ENCODE assay signal across 13 mouse cellular contexts in the genomic region with DNA sequence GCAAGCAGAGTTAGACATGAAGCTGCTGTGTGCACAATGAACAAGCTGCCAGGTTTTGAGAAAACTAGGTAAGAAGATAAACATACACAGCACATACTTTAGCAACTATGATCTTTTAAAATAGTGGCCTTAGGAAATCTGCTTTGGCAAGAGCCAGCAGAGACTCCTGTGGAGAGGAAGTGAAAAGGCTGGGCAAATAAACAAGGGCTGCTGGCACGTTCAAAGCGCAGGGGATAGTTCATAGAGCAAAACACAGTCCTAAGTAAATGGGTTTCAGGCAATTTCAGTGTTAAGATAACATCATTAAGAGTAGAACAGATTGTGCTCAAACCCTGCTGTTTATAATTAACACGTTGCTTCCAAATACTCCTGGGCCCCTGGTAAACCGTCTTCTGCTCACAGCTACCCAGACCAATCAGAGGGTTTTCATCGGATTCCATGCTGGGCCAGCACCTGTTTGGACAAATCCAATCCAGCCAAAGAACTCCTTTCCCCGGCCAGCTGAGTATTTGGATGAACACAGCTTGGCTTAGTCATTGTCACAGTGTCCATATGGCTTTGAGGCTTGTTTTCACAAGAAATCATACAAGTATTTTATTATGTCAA.
A peak's percentile ranks its signal among the peaks of the same experiment; 100 is the strongest.
DNase-seq lines count a peak whose midpoint lies in the region; ATAC-seq and TF ChIP-seq lines count a peak whose summit lies in the region.
"Had no signal": no experiment of that assay in that cellular context is flagged by ENCODE, and none has a peak within 500 bp of the region (broad histone marks: within the 10 kb centered on the region; RNA-seq: fewer than 3 reads in every experiment).

No protein-coding gene starts in this region.

- no peak overlapping the region for H3K27ac ChIP-seq in hindbrain, embryonic 13.5 days
- no peak overlapping the region for H3K27ac ChIP-seq in hindbrain, embryonic 10.5 days
- H3K27ac ChIP-seq in cerebellum, adult 2 months (ENCODE audit: insufficient read depth, low read length): peak overlapping the region; percentile 78
- no peak overlapping the region for H3K27ac ChIP-seq in forebrain, embryonic 16.5 days (ENCODE audit: low read length)
- H3K27ac ChIP-seq in kidney, embryonic 14.5 days (ENCODE audit: low read depth, low read length): no peak overlapping the region
- H3K27ac ChIP-seq in intestine, embryonic 15.5 days: no peak overlapping the region
- H3K27ac ChIP-seq: embryonic facial prominence, embryonic 15.5 days; kidney, embryonic 15.5 days had no signal

- no peak overlapping the region for H3K4me3 ChIP-seq in hindbrain, embryonic 13.5 days
- no peak overlapping the region for H3K4me3 ChIP-seq in hindbrain, embryonic 10.5 days
- no peak overlapping the region for H3K4me3 ChIP-seq in cerebellum, adult 2 months (replicated peaks; ENCODE audit: insufficient read depth, low read depth, low read length)
- H3K4me3 ChIP-seq in forebrain, embryonic 16.5 days (replicated peaks; ENCODE audit: low read length): no peak overlapping the region
- H3K4me3 ChIP-seq in kidney, embryonic 14.5 days (ENCODE audit: low read length): no peak overlapping the region
- no peak overlapping the region for H3K4me3 ChIP-seq in intestine, embryonic 15.5 days (replicated peaks)
- H3K4me3 ChIP-seq: embryonic facial prominence, embryonic 15.5 days; kidney, embryonic 15.5 days had no signal

- H3K4me2 ChIP-seq in hindbrain, embryonic 13.5 days: no peak overlapping the region
- no peak overlapping the region for H3K4me2 ChIP-seq in forebrain, embryonic 16.5 days (ENCODE audit: low read length)
- H3K4me2 ChIP-seq in kidney, embryonic 14.5 days (replicated peaks; ENCODE audit: low read depth, low read length): no peak overlapping the region
- H3K4me2 ChIP-seq in intestine, embryonic 15.5 days (replicated peaks): no peak overlapping the region
- H3K4me2 ChIP-seq: embryonic facial prominence, embryonic 15.5 days; kidney, embryonic 15.5 days had no signal

- TF ChIP-seq POLR2A in cerebellum, adult 2 months (IDR thresholded peaks at IDR 0.05; ENCODE audit: borderline replicate concordance, insufficient read depth, low read length): no peak

- WGBS in hindbrain, embryonic 13.5 days: 59% methylated on average over 6 of the region's 6 CpGs
- 76% methylated on average over 6 of the region's 6 CpGs for WGBS in hindbrain, embryonic 10.5 days
- 4% methylated on average over 6 of the region's 6 CpGs for WGBS in cerebellum, adult 2 months
- 33% methylated on average over 6 of the region's 6 CpGs for WGBS in forebrain, embryonic 16.5 days
- 77% methylated on average over 6 of the region's 6 CpGs for WGBS in kidney, embryonic 14.5 days
- WGBS in intestine, embryonic 15.5 days: 64% methylated on average over 6 of the region's 6 CpGs

- TF ChIP-seq CTCF in cerebellum, adult 2 months (IDR thresholded peaks at IDR 0.05; ENCODE audit: borderline replicate concordance, insufficient read depth, low read depth, low read length): no peak

- peaks cover 8% of the 10 kb centered on the region; the same call in 1 of the 2 replicates for H3K36me3 ChIP-seq in hindbrain, embryonic 13.5 days
- peaks cover 34% of the 10 kb centered on the region for H3K36me3 ChIP-seq in hindbrain, embryonic 10.5 days
- H3K36me3 ChIP-seq in forebrain, embryonic 16.5 days (ENCODE audit: control insufficient read depth, insufficient read depth): no peaks in the 10 kb centered on the region
- H3K36me3 ChIP-seq in kidney, embryonic 14.5 days (ENCODE audit: control insufficient read depth, insufficient read depth, low read length): peaks cover 5% of the 10 kb centered on the region; the same call in 1 of the 2 replicates
- H3K36me3 ChIP-seq in intestine, embryonic 15.5 days: peaks cover 3% of the 10 kb centered on the region; the same call in 1 of the 2 replicates

- no peak overlapping the region for H3K9ac ChIP-seq in hindbrain, embryonic 13.5 days
- H3K9ac ChIP-seq in forebrain, embryonic 16.5 days (replicated peaks; ENCODE audit: low read depth, low read length): no peak overlapping the region
- no peak overlapping the region for H3K9ac ChIP-seq in kidney, embryonic 14.5 days (ENCODE audit: low read depth, low read length)
- no peak overlapping the region for H3K9ac ChIP-seq in intestine, embryonic 15.5 days
- H3K9ac ChIP-seq: embryonic facial prominence, embryonic 15.5 days; kidney, embryonic 15.5 days had no signal

- H3K4me1 ChIP-seq in hindbrain, embryonic 13.5 days (replicated peaks): peaks cover 6% of the 10 kb centered on the region; the same call in 1 of the 2 replicates
- no peaks in the 10 kb centered on the region for H3K4me1 ChIP-seq in hindbrain, embryonic 10.5 days (replicated peaks)
- H3K4me1 ChIP-seq in cerebellum, adult 2 months (ENCODE audit: control insufficient read depth, insufficient read depth, low read length): peaks cover 30% of the 10 kb centered on the region
- H3K4me1 ChIP-seq in forebrain, embryonic 16.5 days (replicated peaks; ENCODE audit: control insufficient read depth, insufficient read depth, low read length): peaks cover 11% of the 10 kb centered on the region
- no peaks in the 10 kb centered on the region for H3K4me1 ChIP-seq in kidney, embryonic 14.5 days (ENCODE audit: control insufficient read depth, insufficient read depth, low read length)
- H3K4me1 ChIP-seq in intestine, embryonic 15.5 days (replicated peaks): no peaks in the 10 kb centered on the region
- H3K4me1 ChIP-seq: embryonic facial prominence, embryonic 15.5 days; kidney, embryonic 15.5 days had no signal

- DNase-seq in hindbrain, embryonic 10.5 days (ENCODE audit: low spot score): no peak
- DNase-seq in brain, adult 2 months (ENCODE audit: low read depth, low spot score): peak; percentile 99
- DNase-seq in cerebellum, adult 2 months: peak; percentile 94 to 99
- DNase-seq in right cerebral cortex, adult 18-20 months: no peak
- DNase-seq: heart, postnatal 36 days; lung, adult 2 months had no signal

- peak; percentile 59; the same call in 1 of the 2 replicates for ATAC-seq in hindbrain, embryonic 13.5 days (ENCODE audit: low FRiP score)
- ATAC-seq in forebrain, embryonic 16.5 days: peak; percentile 79
- no peak for ATAC-seq in kidney, embryonic 14.5 days (ENCODE audit: low FRiP score, low TSS enrichment)
- ATAC-seq in intestine, embryonic 15.5 days: no peak
- ATAC-seq: activated CD4-positive, CD25-positive, alpha-beta regulatory T cell, adult 4 months had no signal

- H3K27me3 ChIP-seq in hindbrain, embryonic 13.5 days: no peaks in the 10 kb centered on the region
- no peaks in the 10 kb centered on the region for H3K27me3 ChIP-seq in hindbrain, embryonic 10.5 days (ENCODE audit: insufficient read depth, poor library complexity, severe bottlenecking)
- H3K27me3 ChIP-seq in cerebellum, adult 2 months (ENCODE audit: control insufficient read depth, insufficient read depth, low read length): no peaks in the 10 kb centered on the region
- H3K27me3 ChIP-seq in forebrain, embryonic 16.5 days (replicated peaks; ENCODE audit: control insufficient read depth, insufficient read depth, low read length): no peaks in the 10 kb centered on the region
- H3K27me3 ChIP-seq in kidney, embryonic 14.5 days (ENCODE audit: control insufficient read depth, insufficient read depth, low read length): no peaks in the 10 kb centered on the region
- H3K27me3 ChIP-seq in intestine, embryonic 15.5 days (replicated peaks): no peaks in the 10 kb centered on the region
- H3K27me3 ChIP-seq: embryonic facial prominence, embryonic 15.5 days; kidney, embryonic 15.5 days had no signal

- no peaks in the 10 kb centered on the region for H3K9me3 ChIP-seq in hindbrain, embryonic 13.5 days
- no peaks in the 10 kb centered on the region for H3K9me3 ChIP-seq in hindbrain, embryonic 10.5 days
- H3K9me3 ChIP-seq in forebrain, embryonic 16.5 days (ENCODE audit: control insufficient read depth, low read length): no peaks in the 10 kb centered on the region
- no peaks in the 10 kb centered on the region for H3K9me3 ChIP-seq in kidney, embryonic 14.5 days (ENCODE audit: control insufficient read depth, low read length)
- H3K9me3 ChIP-seq in intestine, embryonic 15.5 days: no peaks in the 10 kb centered on the region
- H3K9me3 ChIP-seq: embryonic facial prominence, embryonic 15.5 days; kidney, embryonic 15.5 days had no signal

Comparison
In these comparisons a context has a peak if more than half of its experiments do, and no peak if none do; other contexts are left out.
1. ATAC-seq: peak in hindbrain, embryonic 13.5 days (single experiment) and forebrain, embryonic 16.5 days (single experiment); none in kidney, embryonic 14.5 days (single experiment) and intestine, embryonic 15.5 days (single experiment).
2. DNase-seq: peak in brain, adult 2 months (single experiment) and cerebellum, adult 2 months (2 of 2); none in hindbrain, embryonic 10.5 days (single experiment) and right cerebral cortex, adult 18-20 months (single experiment).